8 mouse cellular contexts compared by ENCODE assay signal in the genomic region with DNA sequence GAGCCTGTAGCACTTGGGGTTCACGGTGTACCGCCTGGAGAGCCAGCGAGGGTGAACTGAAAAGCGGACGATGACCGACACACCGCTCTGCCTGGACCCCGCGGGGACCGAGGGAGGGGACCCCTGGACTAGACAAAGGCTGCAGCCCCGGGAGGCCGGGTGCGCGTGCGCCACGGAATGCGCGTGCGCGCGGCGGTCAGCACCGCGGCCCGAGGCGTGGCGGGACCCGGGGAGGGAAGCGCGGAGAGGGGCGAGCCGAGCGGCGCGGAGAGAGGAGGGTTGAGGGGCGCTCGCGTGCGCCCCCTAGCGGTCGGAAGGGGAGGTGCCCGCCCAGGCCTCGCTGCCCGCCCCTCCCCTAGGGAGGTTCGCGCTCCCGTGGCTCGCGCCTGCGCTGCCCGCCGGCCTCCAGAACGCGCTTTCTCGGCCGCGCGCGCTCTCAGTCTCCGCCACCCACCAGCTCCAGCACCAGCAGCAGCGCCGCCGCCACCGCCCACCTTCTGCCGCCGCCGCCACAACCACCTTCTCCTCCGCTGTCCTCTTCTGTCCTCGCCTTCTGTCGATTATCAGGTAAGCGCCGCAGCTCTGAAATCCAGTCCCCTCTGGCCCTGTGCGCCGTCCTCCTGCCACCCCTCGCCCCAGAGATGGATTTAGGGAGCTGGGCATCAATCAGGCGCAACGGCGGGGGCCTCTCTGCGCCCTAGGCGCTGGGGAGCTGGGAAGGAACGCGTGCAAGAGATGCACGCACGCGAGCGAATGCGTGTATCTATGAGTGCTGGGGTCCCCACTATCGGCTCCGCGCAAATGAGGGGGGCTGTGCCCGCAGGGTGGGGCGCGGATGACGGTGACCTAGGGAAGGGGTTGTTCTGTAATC. TPM values are rescaled to one million over a fixed set of nuclear protein-coding genes. Genes with fewer than 3 reads are reported as not detected.
DNase-seq lines count a peak whose midpoint lies in the region; ATAC-seq and TF ChIP-seq lines count a peak whose summit lies in the region.

Gene Mapt, plus strand, starts transcription at position 350 of the 871 bp plus-strand sequence.

- H3K4me2 ChIP-seq in lung, embryonic 15.5 days = peak within 1 kb of the TSS; percentile 96

- peaks cover 10% of the 10 kb centered on the region for H3K9me3 ChIP-seq in G1E (replicated peaks)
- H3K9me3 ChIP-seq in lung, embryonic 15.5 days = no peaks in the 10 kb centered on the region

- H3K4me1 ChIP-seq in G1E (ENCODE audit: insufficient read depth, low read depth, low read length) = peaks cover 13% of the 10 kb centered on the region
- H3K4me1 ChIP-seq in cerebellum, adult 2 months (ENCODE audit: control insufficient read depth, insufficient read depth, low read length) = peaks cover 10% of the 10 kb centered on the region
- H3K4me1 ChIP-seq in lung, embryonic 15.5 days = peaks cover 25% of the 10 kb centered on the region

- peak; percentile 77 for DNase-seq in G1E (ENCODE audit: low spot score)
- DNase-seq in cerebellum, adult 2 months = peak; percentile 92 to 95
- DNase-seq in forelimb bud, embryonic 11.5 days (ENCODE audit: low read depth, low spot score) = peak; percentile 92
- peak; percentile 82 for DNase-seq in layer of hippocampus, adult 9-10 months (ENCODE audit: low spot score)
- peak; percentile 53 for DNase-seq in ovary, postnatal 10 days (ENCODE audit: low spot score)
- peak; percentile 22 to 67 for DNase-seq in thymus, postnatal 10 days (ENCODE audit: low spot score in 2 of 2)

- peak; percentile 45 for ATAC-seq in G1E (ENCODE audit: extremely low read depth, insufficient number of reproducible peaks, low FRiP score, poor library complexity, severe bottlenecking)
- ATAC-seq in hematopoietic stem cell, adult 5-6 weeks (replicated peaks in 1 of 2; ENCODE audit: insufficient read depth in 1 of 2, low FRiP score in 2 of 2, low TSS enrichment in 1 of 2, low read depth in 1 of 2, poor library complexity in 2 of 2, severe bottlenecking in 2 of 2) = peak; percentile 65 to 71
- peak; percentile 92 for ATAC-seq in lung, embryonic 15.5 days (ENCODE audit: borderline replicate concordance, extremely low read depth, low FRiP score, low TSS enrichment)

- peak within 1 kb of the TSS; percentile 71 for H3K4me3 ChIP-seq in G1E (ENCODE audit: low read depth, low read length)
- peak within 1 kb of the TSS; percentile 94 for H3K4me3 ChIP-seq in cerebellum, adult 2 months (replicated peaks; ENCODE audit: insufficient read depth, low read depth, low read length)
- H3K4me3 ChIP-seq in lung, embryonic 15.5 days = peak within 1 kb of the TSS; percentile 71

- peak; percentile 54; the same call in 1 of the 2 replicates for TF ChIP-seq CTCF in G1E (IDR thresholded peaks at IDR 0.05; ENCODE audit: low read depth, low read length)
- TF ChIP-seq CTCF in cerebellum, adult 2 months (IDR thresholded peaks at IDR 0.05; ENCODE audit: borderline replicate concordance, insufficient read depth, low read depth, low read length) = peak; percentile 89

- peaks cover 46% of the 10 kb centered on the region for H3K27me3 ChIP-seq in G1E (ENCODE audit: insufficient read depth, low read length)
- H3K27me3 ChIP-seq in cerebellum, adult 2 months (ENCODE audit: control insufficient read depth, insufficient read depth, low read length) = no peaks in the 10 kb centered on the region
- peaks cover 66% of the 10 kb centered on the region for H3K27me3 ChIP-seq in lung, embryonic 15.5 days

- WGBS in cerebellum, adult 2 months = under 1% methylated on average over 63 of the region's 94 CpGs
- under 1% methylated on average over 67 of the region's 94 CpGs for WGBS in lung, embryonic 15.5 days

- peak within 1 kb of the TSS; percentile 98 for H3K27ac ChIP-seq in cerebellum, adult 2 months (ENCODE audit: insufficient read depth, low read length)
- no peak within 1 kb of the TSS; the same call in 1 of the 2 replicates for H3K27ac ChIP-seq in lung, embryonic 15.5 days

- H3K9ac ChIP-seq in lung, embryonic 15.5 days = peak within 1 kb of the TSS; percentile 70

- TF ChIP-seq POLR2A in cerebellum, adult 2 months (IDR thresholded peaks at IDR 0.05; ENCODE audit: borderline replicate concordance, insufficient read depth, low read length) = peak; percentile 81

- no peaks in the 10 kb centered on the region for H3K36me3 ChIP-seq in G1E (replicated peaks)
- no peaks in the 10 kb centered on the region for H3K36me3 ChIP-seq in lung, embryonic 15.5 days

RNA-seq across cellular contexts. Expression of gene Mapt, which starts in this region (rescaled TPM):
- total RNA-seq in G1E (2014; fragmentation: Nextera tagmentation) (5.5 and 7.6 TPM in 2 replicates), G1E (2017) (1.2 and 2.0 TPM in 2 replicates)
- polyA plus RNA-seq in G1E (2012) = 5.0 and 8.1 TPM in 2 replicates
- 273 and 275 TPM in 2 replicates for polyA plus RNA-seq in cerebellum, adult 2 months (2012; rRNA removed)
- total RNA-seq in hematopoietic stem cell, adult 5-6 weeks (2017) = not detected in 2 replicates
- polyA plus RNA-seq in lung, embryonic 15.5 days (2015; fragmentation: Nextera tagmentation; extraction: Ambion mirVana) = 6.5 and 11.0 TPM in 2 replicates

Comparison
In these comparisons a context has a peak if more than half of its experiments do, and no peak if none do; other contexts are left out.
1. RNA of gene Mapt (polyA plus RNA-seq): 273 to 275 TPM in cerebellum, adult 2 months; 6.5 to 11.0 TPM in lung, embryonic 15.5 days and 5.0 to 8.1 TPM in G1E; every median in the first group is over 10 times any median in the second.
2. Peak in ATAC-seq in hematopoietic stem cell, adult 5-6 weeks; RNA of the gene not detected or under 1 TPM.
3. Peak in every context shown above with its lines, with median percentiles within 50 percentile points of each other: ATAC-seq, DNase-seq and H3K4me3 ChIP-seq.